Mouse (Mus musculus) forebrain, postnatal 0 days (tissue): ENCODE results near the gene Msl3l2. TPM values are rescaled to one million over a fixed set of nuclear protein-coding genes. Genes with fewer than 3 reads are reported as not detected.

Source experiments
- ATAC-seq: fragments of 200-750 bp; cut with Nextera tagmentation; 2 replicates; pipeline ENCODE4 v1.8.0; 2017; ENCODE audit warnings: mild to moderate bottlenecking, moderate library complexity
- DNase-seq: peaks from one replicate; pipeline ENCODE4 v3.0.0-alpha.2; 2015
- H3K27ac ChIP-seq: fragments of 300-500 bp; sonication (generic); 2 replicates; pipeline ENCODE4 v1.5.1; 2014; ENCODE audit warnings: low read depth, mild to moderate bottlenecking, antibody characterized with exemption, low read length, moderate library complexity, mixed read lengths
- H3K27me3 ChIP-seq: fragments of 300-500 bp; sonication (generic); 2 replicates; pipeline ENCODE4 v1.6.1; 2014; ENCODE audit warnings: mild to moderate bottlenecking, low read length, mixed read lengths; ENCODE audit not compliant: insufficient read depth
- H3K36me3 ChIP-seq: fragments of 300-500 bp; sonication (generic); 2 replicates; pipeline ENCODE4 v1.6.1; 2014; ENCODE audit warnings: mild to moderate bottlenecking, moderate library complexity; ENCODE audit not compliant: insufficient read depth
- H3K4me1 ChIP-seq: fragments of 300-500 bp; sonication (generic); 2 replicates; pipeline ENCODE4 v1.6.1; 2014; ENCODE audit warnings: antibody characterized with exemption; ENCODE audit not compliant: insufficient read depth
- H3K4me2 ChIP-seq: fragments of 300-500 bp; sonication (generic); 2 replicates; pipeline ENCODE4 v1.6.1; 2014; ENCODE audit warnings: low read depth, mild to moderate bottlenecking, moderate library complexity
- H3K4me3 ChIP-seq: fragments of 300-500 bp; sonication (generic); 2 replicates; pipeline ENCODE4 v1.5.1; 2014; ENCODE audit warnings: low read depth, low read length, mixed read lengths
- H3K9ac ChIP-seq: fragments of 300-500 bp; sonication (generic); 2 replicates; pipeline ENCODE4 v1.6.1; 2014; ENCODE audit warnings: mild to moderate bottlenecking
- H3K9me3 ChIP-seq: fragments of 300-500 bp; sonication (generic); 2 replicates; pipeline ENCODE4 v1.6.1; 2016; ENCODE audit warnings: low read length
- CTCF ChIP-seq: sonication (generic); IDR thresholded peaks from 2 replicates; pipeline ENCODE4 v1.5.1; 2016; ENCODE audit warnings: antibody characterized with exemption, control low read depth, low read depth
- WGBS: fragments of 180-500 bp; shearing (Covaris S2); extraction: QIAGEN DNeasy Blood & Tissue Kit; methylation state at CpG from one replicate; pipeline ENCODE4 v1.1.7; 2014; 5-methylcytosine and 5-hydroxymethylcytosine counted together
- polyA plus RNA-seq: library from polyadenylated mRNA; unstranded; fragments of >200 nt; fragmentation: Nextera tagmentation; extraction: Ambion mirVana; gene quantifications from 2 replicates; pipeline ENCODE4 v1.2.1, GENCODE M21; 2015
- total RNA-seq: library from RNA; depleted of rRNA; stranded (reverse); fragments of >200 nt; gene quantifications from 2 replicates; pipeline ENCODE4 v1.2.3, GENCODE M21; 2014

Gene Msl3l2
- total and polyA plus RNA-seq, 2 experiments from 2014 or later, result 14.9 to 18.9 TPM

GRCm38 (mm10) chr10:56099126-56099525 is 7.6 kb upstream of the Msl3l2 start:
- Histone ChIP-seq H3K27ac (no peak overlapping the region), H3K9ac (no peak overlapping the region), H3K27me3 (no peaks in the 10 kb centered on the region), H3K36me3 (no peaks in the 10 kb centered on the region), H3K4me3 (no peak overlapping the region), H3K4me1 (no peaks in the 10 kb centered on the region), H3K4me2 (no peak overlapping the region), H3K9me3 (no peaks in the 10 kb centered on the region)
- WGBS, result 84% methylated on average over 3 of the region's 3 CpGs
- ATAC-seq (no peak), DNase-seq (no peak)
- no peak for TF ChIP-seq CTCF

GRCm38 (mm10) chr10:56099641-56100310 is 6.9 kb upstream of the Msl3l2 start:
- Histone ChIP-seq H3K27ac (no peak overlapping the region), H3K36me3 (no peaks in the 10 kb centered on the region), H3K27me3 (no peaks in the 10 kb centered on the region), H3K4me2 (no peak overlapping the region), H3K4me1 (no peaks in the 10 kb centered on the region), H3K9ac (no peak overlapping the region), H3K9me3 (no peaks in the 10 kb centered on the region), H3K4me3 (no peak overlapping the region)
- WGBS, result 91% methylated on average over 3 of the region's 3 CpGs
- DNase-seq (no peak), ATAC-seq (no peak)
- no peak for TF ChIP-seq CTCF

- no peak overlapping the region for H3K27ac ChIP-seq
- no peaks in the 10 kb centered on the region for H3K36me3 ChIP-seq
- no peak for TF ChIP-seq CTCF
- no peaks in the 10 kb centered on the region for H3K27me3 ChIP-seq
- no peaks in the 10 kb centered on the region for H3K9me3 ChIP-seq
- H3K4me1 ChIP-seq, result no peaks in the 10 kb centered on the region
- ATAC-seq, result peak; percentile 30
- 43% methylated on average over 1 of the region's 1 CpGs for WGBS
- 0 out of 2 replicates have a peak overlapping the region, but pooled peaks have one; percentile 12 for H3K4me3 ChIP-seq
- no peak for DNase-seq
- H3K9ac ChIP-seq, result peak overlapping the region; percentile 33
- peak overlapping the region; percentile 31 for H3K4me2 ChIP-seq
Measured at GRCm38 (mm10) chr10:56106996-56107334, 248 bp downstream of the Msl3l2 start.

GRCm38 (mm10) chr10:56114951-56115635 is 8.4 kb downstream of the Msl3l2 start:
- ATAC-seq (peak; percentile 93), DNase-seq (peak; percentile 87)
- no peaks in the 10 kb centered on the region for H3K27me3 ChIP-seq
- TF ChIP-seq CTCF, result peak; percentile 48
- H3K4me2 ChIP-seq, result peak overlapping the region; percentile 88
- peak overlapping the region; percentile 87 for H3K9ac ChIP-seq
- peak overlapping the region; percentile 57 for H3K4me3 ChIP-seq
- peak overlapping the region; percentile 91 for H3K27ac ChIP-seq
- no peaks in the 10 kb centered on the region for H3K36me3 ChIP-seq
- under 1% methylated on average over 50 of the region's 50 CpGs for WGBS
- no peaks in the 10 kb centered on the region for H3K9me3 ChIP-seq
- peaks cover 8% of the 10 kb centered on the region; the same call in 1 of the 2 replicates for H3K4me1 ChIP-seq

- peaks cover 8% of the 10 kb centered on the region; the same call in 1 of the 2 replicates for H3K4me1 ChIP-seq
- H3K36me3 ChIP-seq, result no peaks in the 10 kb centered on the region
- peak overlapping the region; percentile 57 for H3K4me3 ChIP-seq
- H3K27me3 ChIP-seq, result no peaks in the 10 kb centered on the region
- DNase-seq, result peak; percentile 64
- H3K9ac ChIP-seq, result peak overlapping the region; percentile 87
- H3K27ac ChIP-seq, result peak overlapping the region; percentile 91
- no peaks in the 10 kb centered on the region for H3K9me3 ChIP-seq
- 12% methylated on average over 27 of the region's 27 CpGs for WGBS
- no peak for TF ChIP-seq CTCF
- peak; percentile 76 for ATAC-seq
- peak overlapping the region; percentile 88 for H3K4me2 ChIP-seq
Measured at GRCm38 (mm10) chr10:56115636-56116180, 9.0 kb downstream of the Msl3l2 start.

- H3K4me1 ChIP-seq, result no peaks in the 10 kb centered on the region
- H3K36me3 ChIP-seq, result no peaks in the 10 kb centered on the region
- DNase-seq (no peak), ATAC-seq (no peak)
- no peaks in the 10 kb centered on the region for H3K9me3 ChIP-seq
- 93% methylated on average over 1 of the region's 1 CpGs for WGBS
- no peak overlapping the region for H3K9ac ChIP-seq
- H3K27me3 ChIP-seq, result no peaks in the 10 kb centered on the region
- H3K4me2 ChIP-seq, result no peak overlapping the region
- H3K4me3 ChIP-seq, result no peak overlapping the region
- TF ChIP-seq CTCF, result no peak
- H3K27ac ChIP-seq, result no peak overlapping the region
Measured at GRCm38 (mm10) chr10:56126972-56127371, 20.3 kb downstream of the Msl3l2 start.

- Histone ChIP-seq H3K4me3 (no peak overlapping the region), H3K4me2 (no peak overlapping the region), H3K9me3 (no peaks in the 10 kb centered on the region), H3K27ac (no peak overlapping the region), H3K36me3 (no peaks in the 10 kb centered on the region), H3K4me1 (no peaks in the 10 kb centered on the region), H3K27me3 (no peaks in the 10 kb centered on the region), H3K9ac (no peak overlapping the region)
- WGBS, result 85% methylated on average over 2 of the region's 2 CpGs
- TF ChIP-seq CTCF, result no peak
- ATAC-seq, result no peak
- DNase-seq, result no peak
Measured at GRCm38 (mm10) chr10:56129642-56130041, 22.9 kb downstream of the Msl3l2 start.
